Mouse (Mus musculus) liver, postnatal 0 days (tissue): ENCODE results near the gene Tada3. TPM values are rescaled to one million over a fixed set of nuclear protein-coding genes. Genes with fewer than 3 reads are reported as not detected.

ENCODE experiments used
- ATAC-seq: fragments of 200-750 bp; cut with Nextera tagmentation; 2 replicates; pipeline ENCODE4 v1.8.0; 2017; ENCODE audit warnings: mild to moderate bottlenecking, moderate library complexity
- DNase-seq: peaks from one replicate; pipeline ENCODE4 v3.0.0-alpha.2; 2016
- H3K27ac ChIP-seq: fragments of 300-500 bp; sonication (generic); 2 replicates; pipeline ENCODE4 v1.5.1; 2014; ENCODE audit warnings: antibody characterized with exemption, moderate library complexity, mild to moderate bottlenecking, low read depth
- H3K27me3 ChIP-seq: fragments of 300-500 bp; sonication (generic); 2 replicates; pipeline ENCODE4 v1.6.1; 2014; ENCODE audit warnings: low read length, control low read depth, mixed read lengths; ENCODE audit not compliant: insufficient read depth
- H3K36me3 ChIP-seq: fragments of 300-500 bp; sonication (generic); replicated peaks from 2 replicates; pipeline ENCODE4 v1.6.1; 2014; ENCODE audit warnings: mild to moderate bottlenecking, control low read depth, low read length, moderate library complexity, mixed read lengths; ENCODE audit not compliant: insufficient read depth
- H3K4me1 ChIP-seq: fragments of 300-500 bp; sonication (generic); 2 replicates; pipeline ENCODE4 v1.6.1; 2014; ENCODE audit warnings: antibody characterized with exemption, mild to moderate bottlenecking, control low read depth; ENCODE audit not compliant: insufficient read depth
- H3K4me2 ChIP-seq: fragments of 300-500 bp; sonication (generic); 2 replicates; pipeline ENCODE4 v1.6.1; 2014; ENCODE audit warnings: low read depth, mild to moderate bottlenecking, low read length, moderate library complexity, mixed read lengths
- H3K4me3 ChIP-seq: fragments of 300-500 bp; sonication (generic); 2 replicates; pipeline ENCODE4 v1.5.1; 2014; ENCODE audit warnings: low read depth, low read length
- H3K9ac ChIP-seq: fragments of 300-500 bp; sonication (generic); replicated peaks from 2 replicates; pipeline ENCODE4 v1.6.1; 2014; ENCODE audit warnings: mild to moderate bottlenecking, moderate library complexity
- H3K9me3 ChIP-seq: fragments of 300-500 bp; sonication (generic); 2 replicates; pipeline ENCODE4 v1.6.1; 2016; ENCODE audit warnings: mild to moderate bottlenecking, control low read depth, low read length, mixed read lengths
- CTCF ChIP-seq: sonication (generic); IDR thresholded peaks from 2 replicates; pipeline ENCODE4 v1.5.1; 2016; ENCODE audit warnings: antibody characterized with exemption, low read depth
- EP300 ChIP-seq: IDR thresholded peaks from 2 replicates; pipeline ENCODE4 v1.6.1; 2016; ENCODE audit warnings: antibody characterized with exemption, low read depth, mild to moderate bottlenecking
- WGBS: fragments of 180-500 bp; shearing (Covaris S2); extraction: QIAGEN DNeasy Blood & Tissue Kit; methylation state at CpG from one replicate; pipeline ENCODE4 v1.1.7; 2014; ENCODE audit not compliant: insufficient replicate concordance; 5-methylcytosine and 5-hydroxymethylcytosine counted together
- polyA plus RNA-seq: library from polyadenylated mRNA; unstranded; fragments of >200 nt; fragmentation: Nextera tagmentation; extraction: Ambion mirVana; gene quantifications from 2 replicates; pipeline ENCODE4 v1.2.1, GENCODE M21; 2015

Tada3 gene
- polyA plus RNA-seq, 1 experiment from 2014 or later: 11.9 TPM

DNA sequence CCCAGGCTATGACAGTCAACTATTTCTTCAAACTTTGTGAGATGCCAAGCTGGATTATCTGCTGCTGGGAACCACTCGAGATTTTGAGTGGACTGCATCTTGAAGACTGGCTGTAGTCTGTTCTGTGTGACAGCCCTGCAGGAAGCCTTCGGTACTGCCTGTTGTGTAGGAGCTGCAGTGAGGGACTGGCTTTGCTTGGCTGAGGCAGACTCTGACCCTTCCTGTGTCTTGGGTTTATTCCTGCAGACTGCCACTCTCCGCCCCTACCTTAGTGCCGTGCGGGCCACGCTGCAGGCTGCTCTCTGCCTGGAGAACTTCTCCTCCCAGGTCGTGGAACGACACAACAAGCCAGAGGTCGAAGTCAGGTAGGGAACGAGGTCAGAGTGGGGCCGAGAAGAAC is 2.8 kb upstream of the Tada3 start:
- ATAC-seq (no peak), DNase-seq (no peak)
- Histone ChIP-seq H3K4me3 (peak overlapping the region; percentile 5; the same call in 1 of the 2 replicates), H3K27ac (no peak overlapping the region), H3K9me3 (no peaks in the 10 kb centered on the region), H3K27me3 (no peaks in the 10 kb centered on the region), H3K4me1 (peaks cover 25% of the 10 kb centered on the region), H3K36me3 (peaks cover 54% of the 10 kb centered on the region), H3K9ac (no peak overlapping the region), H3K4me2 (peak overlapping the region; percentile 16; the same call in 1 of the 2 replicates)
- WGBS: 89% methylated on average over 11 of the region's 11 CpGs
- TF ChIP-seq CTCF: no peak
- TF ChIP-seq EP300: no peak

DNA sequence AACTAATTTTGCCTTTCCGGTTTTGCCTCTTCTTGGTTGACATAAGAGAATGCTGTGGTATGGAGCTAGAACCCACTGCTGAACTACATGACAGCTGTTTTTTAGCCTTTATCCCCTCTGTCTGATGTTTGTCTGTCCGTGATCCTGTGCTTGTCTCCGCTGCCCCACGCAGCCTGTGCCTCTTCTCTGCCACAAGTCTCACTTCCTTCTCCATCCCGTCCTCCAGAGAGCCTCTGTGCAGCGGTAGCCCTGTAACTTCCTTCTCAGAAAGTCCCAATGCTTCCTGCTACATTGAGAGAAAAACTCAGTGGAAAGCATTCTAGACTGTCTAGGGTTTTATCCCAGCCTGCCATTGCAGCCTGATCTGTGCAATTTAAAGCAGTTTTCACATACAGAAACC is 1.6 kb upstream of the Tada3 start:
- ATAC-seq (no peak), DNase-seq (no peak)
- H3K4me2 ChIP-seq: peak overlapping the region; percentile 91
- H3K4me3 ChIP-seq: peak overlapping the region; percentile 92
- TF ChIP-seq EP300: no peak
- TF ChIP-seq CTCF: no peak
- H3K27ac ChIP-seq: peak overlapping the region; percentile 97; the same call in 1 of the 2 replicates
- H3K9ac ChIP-seq: peak overlapping the region; percentile 89; the same call in 1 of the 2 replicates
- no peaks in the 10 kb centered on the region for H3K27me3 ChIP-seq
- H3K4me1 ChIP-seq: peaks cover 25% of the 10 kb centered on the region
- WGBS: 25% methylated on average over 6 of the region's 6 CpGs
- H3K36me3 ChIP-seq: peaks cover 52% of the 10 kb centered on the region
- H3K9me3 ChIP-seq: no peaks in the 10 kb centered on the region

DNA sequence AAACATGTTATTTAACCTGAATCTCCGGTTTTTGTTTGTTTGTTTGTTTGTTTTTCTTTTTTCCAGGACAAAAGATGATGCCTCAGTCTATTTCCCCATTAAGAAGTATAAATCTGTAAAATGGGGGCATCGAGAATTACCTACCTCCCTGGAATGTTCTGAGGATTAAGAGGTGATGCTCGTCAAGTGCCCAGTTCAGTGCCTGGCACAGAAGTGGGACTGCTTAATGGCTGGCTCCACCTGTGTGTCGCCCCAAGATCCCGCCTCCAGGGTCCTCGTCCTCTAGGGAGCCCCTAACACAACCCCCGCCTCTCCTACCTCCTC is 549 bp downstream of the Tada3 start:
- TF ChIP-seq EP300 (no peak), CTCF (no peak)
- peaks cover 25% of the 10 kb centered on the region for H3K4me1 ChIP-seq
- no peak for ATAC-seq

DNA sequence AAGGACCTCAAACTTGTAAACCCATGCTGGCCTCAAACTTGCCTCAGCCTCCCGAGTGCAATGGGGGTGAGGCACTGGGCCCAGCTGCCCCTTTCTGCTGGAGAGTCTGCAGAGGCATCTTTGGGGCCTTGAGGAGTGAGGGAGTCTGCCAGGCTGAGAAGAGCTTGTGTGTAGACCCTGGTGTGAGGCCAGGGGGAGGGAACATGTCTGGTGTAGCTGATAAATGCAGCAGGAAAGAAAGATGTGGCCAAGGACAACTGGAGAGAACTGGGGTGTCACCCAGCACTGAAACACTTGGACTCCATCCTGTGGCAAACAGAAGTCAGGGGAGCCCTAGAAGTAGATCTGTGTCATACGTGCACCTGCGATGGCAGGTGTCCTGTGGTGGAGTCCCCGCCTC is 4.2 kb downstream of the Tada3 start:
- Histone ChIP-seq H3K36me3 (peaks cover 55% of the 10 kb centered on the region), H3K27ac (no peak overlapping the region), H3K9me3 (no peaks in the 10 kb centered on the region), H3K4me2 (no peak overlapping the region), H3K4me3 (no peak overlapping the region), H3K9ac (0 out of 2 replicates have a peak overlapping the region, but pooled peaks have one; percentile 9), H3K4me1 (peaks cover 7% of the 10 kb centered on the region; the same call in 1 of the 2 replicates), H3K27me3 (no peaks in the 10 kb centered on the region)
- no peak for DNase-seq
- TF ChIP-seq EP300 (0 out of 2 replicates have a peak, but pooled peaks have one; percentile 24), CTCF (no peak)
- no peak for ATAC-seq
- 66% methylated on average over 4 of the region's 4 CpGs for WGBS

More for the DNA sequence above, 549 bp downstream of the Tada3 start:
- Histone ChIP-seq H3K9ac (peak overlapping the region; percentile 89), H3K36me3 (peaks cover 47% of the 10 kb centered on the region), H3K27ac (peak overlapping the region; percentile 97), H3K4me3 (peak overlapping the region; percentile 92), H3K4me2 (peak overlapping the region; percentile 91), H3K9me3 (no peaks in the 10 kb centered on the region), H3K27me3 (no peaks in the 10 kb centered on the region)
- DNase-seq: no peak
- WGBS: 4% methylated on average over 7 of the region's 7 CpGs

DNA sequence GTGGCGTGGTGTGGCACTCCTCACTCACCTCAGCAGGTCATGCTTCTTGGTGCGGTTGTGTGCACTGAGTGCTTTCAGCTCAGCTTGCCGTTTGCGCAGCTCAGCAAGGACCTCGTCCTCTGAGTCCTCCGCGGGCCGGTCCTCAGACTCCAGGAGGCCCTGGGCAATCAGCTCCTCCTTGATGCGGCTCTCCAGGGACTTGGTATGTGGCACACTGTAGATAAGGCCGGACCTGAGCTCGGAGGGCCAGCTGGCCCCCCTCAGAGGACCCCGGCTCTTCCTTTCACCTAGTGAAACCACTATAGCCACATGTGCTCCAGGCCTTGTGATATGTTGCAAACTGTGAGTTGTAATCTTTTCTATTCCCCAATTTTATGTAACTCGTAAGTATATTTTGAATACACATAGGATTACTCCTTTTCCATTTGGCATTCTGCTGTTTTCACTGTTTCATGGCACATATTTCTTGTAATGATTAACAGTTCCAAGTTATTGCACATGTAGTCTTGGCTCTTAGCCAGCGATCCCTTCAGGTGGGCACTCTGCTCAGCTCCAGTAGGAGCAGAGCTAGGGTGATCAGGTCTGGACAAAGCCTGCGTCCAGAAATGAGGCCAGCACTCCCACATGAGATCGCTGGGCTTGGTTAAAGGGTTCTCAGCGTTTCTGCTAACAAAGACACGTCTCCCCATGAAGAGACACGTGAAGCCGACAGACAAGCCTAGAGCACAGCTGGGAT is 7.3 kb downstream of the Tada3 start:
- DNase-seq (no peak), ATAC-seq (no peak)
- TF ChIP-seq EP300 (no peak), CTCF (no peak)
- no peaks in the 10 kb centered on the region for H3K4me1 ChIP-seq
- H3K27me3 ChIP-seq: no peaks in the 10 kb centered on the region
- no peak overlapping the region for H3K4me3 ChIP-seq
- H3K27ac ChIP-seq: no peak overlapping the region
- H3K4me2 ChIP-seq: no peak overlapping the region
- no peaks in the 10 kb centered on the region for H3K9me3 ChIP-seq
- 86% methylated on average over 20 of the region's 20 CpGs for WGBS
- H3K9ac ChIP-seq: no peak overlapping the region
- peaks cover 55% of the 10 kb centered on the region for H3K36me3 ChIP-seq

DNA sequence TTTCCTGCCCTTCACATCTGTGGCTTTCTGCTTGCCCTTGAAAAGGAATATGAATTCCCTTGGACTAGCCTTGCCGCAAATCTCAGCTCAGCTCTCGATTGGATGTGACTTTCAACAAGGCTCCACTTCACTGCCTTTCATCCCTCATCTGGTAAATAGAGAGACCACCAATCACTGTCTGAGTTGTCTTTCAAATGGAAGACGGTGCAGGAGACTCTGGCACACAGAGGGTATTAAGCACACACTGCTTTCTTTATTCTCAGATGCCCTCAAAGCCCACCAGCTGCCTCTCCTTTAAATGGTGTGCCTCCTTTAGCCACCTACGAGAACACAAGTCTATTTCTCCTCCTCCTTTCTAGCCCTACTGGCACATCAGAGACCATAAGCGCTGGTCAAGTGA is 9.1 kb downstream of the Tada3 start:
- Histone ChIP-seq H3K36me3 (peaks cover 44% of the 10 kb centered on the region), H3K9me3 (no peaks in the 10 kb centered on the region), H3K4me1 (no peaks in the 10 kb centered on the region), H3K4me2 (no peak overlapping the region), H3K27ac (no peak overlapping the region), H3K27me3 (no peaks in the 10 kb centered on the region), H3K9ac (no peak overlapping the region), H3K4me3 (no peak overlapping the region)
- DNase-seq: no peak
- 83% methylated on average over 5 of the region's 5 CpGs for WGBS
- no peak for TF ChIP-seq CTCF
- TF ChIP-seq EP300: no peak
- ATAC-seq: no peak
